Mouse (Mus musculus) neural tube, embryonic 11.5 days (tissue): Measurements from ENCODE around the gene Snrpb. TPM values are rescaled to one million over a fixed set of nuclear protein-coding genes. Genes with fewer than 3 reads are reported as not detected.
A peak's percentile ranks its signal among the peaks of the same experiment; 100 is the strongest.

ENCODE experiments used
- ATAC-seq: fragments of 200-750 bp; cut with Nextera tagmentation; 2 replicates; pipeline ENCODE4 v1.8.0; 2017; ENCODE audit warnings: moderate number of reproducible peaks, mild to moderate bottlenecking, moderate TSS enrichment, moderate library complexity; ENCODE audit not compliant: insufficient read depth, low FRiP score, low TSS enrichment
- DNase-seq: peaks from one replicate; pipeline ENCODE4 v3.0.0-alpha.2; 2015; ENCODE audit warnings: low spot score
- H3K27ac ChIP-seq: fragments of 300-500 bp; sonication (generic); 2 replicates; pipeline ENCODE4 v1.5.1; 2014; ENCODE audit warnings: low read depth, mild to moderate bottlenecking, low read length
- H3K27me3 ChIP-seq: fragments of 300-500 bp; sonication (generic); 2 replicates; pipeline ENCODE4 v1.6.1; 2014; ENCODE audit warnings: mild to moderate bottlenecking, low read length, mixed read lengths; ENCODE audit not compliant: control insufficient read depth, insufficient read depth
- H3K36me3 ChIP-seq: fragments of 300-500 bp; sonication (generic); 2 replicates; pipeline ENCODE4 v1.6.1; 2014; ENCODE audit warnings: mild to moderate bottlenecking, low read length, moderate library complexity, mixed read lengths; ENCODE audit not compliant: control insufficient read depth, insufficient read depth
- H3K4me1 ChIP-seq: fragments of 300-500 bp; sonication (generic); 2 replicates; pipeline ENCODE4 v1.6.1; 2014; ENCODE audit warnings: low read length, mixed read lengths; ENCODE audit not compliant: control insufficient read depth, insufficient read depth
- H3K4me2 ChIP-seq: fragments of 300-500 bp; sonication (generic); 2 replicates; pipeline ENCODE4 v1.6.1; 2014; ENCODE audit warnings: low read depth, mild to moderate bottlenecking, moderate library complexity
- H3K4me3 ChIP-seq: fragments of 300-500 bp; sonication (generic); 2 replicates; pipeline ENCODE4 v1.5.1; 2014; ENCODE audit warnings: low read depth, low read length
- H3K9ac ChIP-seq: fragments of 300-500 bp; sonication (generic); 2 replicates; pipeline ENCODE4 v1.6.1; 2014; ENCODE audit warnings: mild to moderate bottlenecking, low read length
- H3K9me3 ChIP-seq: fragments of 300-500 bp; sonication (generic); 2 replicates; pipeline ENCODE4 v1.6.1; 2016; ENCODE audit warnings: low read length; ENCODE audit not compliant: control insufficient read depth
- WGBS: fragments of 180-500 bp; shearing (Covaris S2); extraction: QIAGEN DNeasy Blood & Tissue Kit; methylation state at CpG from one replicate; pipeline ENCODE4 v1.1.7; 2014; 5-methylcytosine and 5-hydroxymethylcytosine counted together
- polyA plus RNA-seq: library from polyadenylated mRNA; unstranded; fragments of >200 nt; fragmentation: Nextera tagmentation; extraction: Ambion mirVana; gene quantifications from 2 replicates; pipeline ENCODE4 v1.2.1, GENCODE M21; 2014

Snrpb gene
- polyA plus RNA-seq, 1 experiment from 2014 or later: 705 TPM

DNA sequence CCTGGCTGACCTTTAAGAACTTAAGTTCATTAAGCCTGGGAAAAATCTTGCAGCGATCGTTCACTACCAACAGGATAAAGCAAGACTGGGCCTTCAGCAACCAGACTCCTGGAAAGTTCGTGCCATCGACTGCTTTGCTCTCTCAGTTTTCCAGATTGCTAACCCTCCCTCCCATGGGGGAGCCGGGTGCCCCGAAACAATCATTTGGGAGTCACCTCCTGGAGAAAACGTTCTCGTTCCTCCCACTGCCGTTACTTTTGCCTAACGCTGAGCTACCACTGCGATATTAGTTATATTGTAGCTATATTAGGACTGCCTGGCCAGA lies 860 bp downstream of the Snrpb start:
- no peak for ATAC-seq
- peak overlapping the region; percentile 93; the same call in 1 of the 2 replicates for H3K27ac ChIP-seq
- under 1% methylated on average over 11 of the region's 11 CpGs for WGBS
- H3K4me1 ChIP-seq: peaks cover 9% of the 10 kb centered on the region
- H3K9ac ChIP-seq: peak overlapping the region; percentile 99
- DNase-seq: no peak
- H3K36me3 ChIP-seq: peaks cover 11% of the 10 kb centered on the region
- H3K4me3 ChIP-seq: peak overlapping the region; percentile 99
- no peaks in the 10 kb centered on the region for H3K27me3 ChIP-seq
- H3K9me3 ChIP-seq: no peaks in the 10 kb centered on the region
- peak overlapping the region; percentile 50 for H3K4me2 ChIP-seq

DNA sequence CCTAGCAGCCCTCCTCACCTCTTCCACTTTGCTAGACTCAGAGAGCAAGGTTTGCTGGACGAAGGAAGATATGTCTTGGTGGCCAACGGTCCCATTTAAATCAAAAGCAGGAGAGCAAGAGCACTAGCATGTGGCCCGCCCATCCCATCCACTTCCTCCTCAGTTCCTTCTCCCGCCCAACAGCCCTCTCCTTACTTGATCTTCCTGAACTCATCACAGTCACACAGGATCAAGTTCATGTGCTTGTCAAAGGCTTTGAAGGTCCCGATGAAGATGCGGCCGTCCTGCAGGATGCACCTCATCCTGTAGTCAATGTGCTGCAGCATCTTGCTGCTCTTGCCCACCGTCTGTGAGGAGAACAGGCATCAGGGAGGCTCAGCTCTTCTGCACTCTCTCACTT lies 2.4 kb downstream of the Snrpb start:
- DNase-seq: no peak
- Histone ChIP-seq H3K27ac (no peak overlapping the region), H3K4me1 (peaks cover 9% of the 10 kb centered on the region), H3K9ac (peak overlapping the region; percentile 99), H3K4me2 (peak overlapping the region; percentile 50; the same call in 1 of the 2 replicates), H3K9me3 (no peaks in the 10 kb centered on the region), H3K36me3 (peaks cover 19% of the 10 kb centered on the region), H3K4me3 (0 out of 2 replicates have a peak overlapping the region, but pooled peaks have one; percentile 10), H3K27me3 (no peaks in the 10 kb centered on the region)
- no peak for ATAC-seq
- WGBS: 79% methylated on average over 8 of the region's 8 CpGs

DNA sequence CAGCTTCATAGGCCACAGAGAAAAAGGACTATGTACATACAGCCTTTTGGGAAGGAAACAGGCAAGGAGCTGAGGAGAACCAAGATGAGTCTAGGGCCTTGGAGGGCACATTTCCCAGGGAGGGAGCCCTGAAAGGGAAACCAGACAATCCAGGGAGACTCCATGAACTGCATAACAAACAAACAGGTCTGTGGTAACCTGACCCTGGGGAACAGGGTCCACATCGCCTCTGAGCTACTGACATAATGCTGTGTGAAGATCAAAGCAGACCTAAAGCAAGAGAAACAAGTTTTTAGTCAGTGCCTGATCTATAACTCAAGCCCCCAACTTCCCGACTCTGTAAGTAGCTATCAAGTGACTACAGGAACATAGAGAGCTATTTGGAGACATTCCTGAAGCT lies 7.5 kb downstream of the Snrpb start:
- no peak overlapping the region for H3K9ac ChIP-seq
- peaks cover 21% of the 10 kb centered on the region for H3K36me3 ChIP-seq
- ATAC-seq (no peak), DNase-seq (no peak)
- no peaks in the 10 kb centered on the region for H3K4me1 ChIP-seq
- H3K4me3 ChIP-seq: no peak overlapping the region
- no peaks in the 10 kb centered on the region for H3K27me3 ChIP-seq
- H3K27ac ChIP-seq: no peak overlapping the region
- 81% methylated on average over 2 of the region's 2 CpGs for WGBS
- H3K4me2 ChIP-seq: no peak overlapping the region
- no peaks in the 10 kb centered on the region for H3K9me3 ChIP-seq

DNA sequence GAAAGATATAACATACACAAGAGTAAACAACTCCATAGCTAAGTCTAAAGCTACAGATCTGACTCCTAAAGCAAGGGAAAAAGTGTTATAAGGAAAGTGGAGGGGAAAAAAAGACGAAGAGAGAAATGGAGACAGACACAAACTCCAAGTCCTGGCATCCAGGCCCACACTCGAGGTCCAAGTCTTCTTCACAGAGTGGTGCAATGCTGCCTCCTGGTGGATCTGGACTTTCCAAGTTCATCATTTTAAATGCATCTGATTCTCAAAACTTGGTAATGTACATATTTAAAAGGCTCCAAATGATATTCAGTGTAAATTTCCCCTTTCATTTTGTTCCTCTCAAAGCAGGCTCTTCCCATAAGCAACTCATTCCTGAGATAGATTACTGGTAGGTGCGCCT lies 11.3 kb downstream of the Snrpb start:
- peaks cover 5% of the 10 kb centered on the region for H3K36me3 ChIP-seq
- no peaks in the 10 kb centered on the region for H3K9me3 ChIP-seq
- H3K4me3 ChIP-seq: no peak overlapping the region
- H3K4me2 ChIP-seq: no peak overlapping the region
- H3K27me3 ChIP-seq: no peaks in the 10 kb centered on the region
- ATAC-seq: no peak
- H3K9ac ChIP-seq: no peak overlapping the region
- H3K4me1 ChIP-seq: no peaks in the 10 kb centered on the region
- peak; percentile 43 for DNase-seq
- WGBS: 66% methylated on average over 3 of the region's 3 CpGs
- no peak overlapping the region for H3K27ac ChIP-seq

DNA sequence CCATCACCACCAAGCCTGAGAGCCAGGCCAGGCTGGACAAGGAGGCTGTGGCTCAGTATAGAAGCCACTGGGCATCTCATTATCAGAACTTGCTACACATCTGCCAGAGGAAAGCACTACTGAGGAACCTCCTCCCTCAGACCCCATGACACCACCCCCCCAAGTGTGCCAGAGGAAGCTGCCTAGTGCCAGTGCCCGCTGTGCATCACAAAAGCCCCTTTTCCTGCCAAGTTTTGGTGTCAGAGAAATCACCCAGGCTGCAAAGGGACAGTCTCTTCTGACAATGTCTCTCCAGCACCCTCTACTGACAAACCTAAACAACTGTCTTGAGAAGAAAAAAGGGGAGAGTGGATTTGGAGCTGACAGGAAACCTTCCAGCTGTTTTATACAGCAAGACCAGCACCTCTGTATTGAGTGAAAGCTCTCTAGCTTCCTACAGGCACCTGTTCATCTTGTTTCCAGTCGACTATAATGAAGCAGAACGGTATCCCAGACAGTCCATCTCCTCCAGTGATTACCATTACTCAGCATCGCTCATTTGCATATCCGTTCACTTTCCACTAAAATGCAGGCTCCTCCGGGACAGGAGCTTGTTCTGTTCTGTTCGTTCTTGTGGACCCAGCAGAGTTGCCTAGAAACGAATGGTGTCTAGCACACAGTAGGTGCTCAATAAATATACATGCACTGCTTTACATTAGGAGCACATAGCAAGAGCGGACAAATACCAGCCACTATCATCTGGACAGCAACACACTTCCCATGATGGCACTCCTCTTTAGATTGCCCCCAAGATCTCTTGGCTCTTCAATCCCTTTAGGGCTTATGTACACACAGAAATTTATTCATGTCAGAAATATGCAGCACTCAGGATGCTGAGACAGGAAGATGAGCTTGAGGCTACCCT lies 12.6 kb downstream of the Snrpb start:
- WGBS: 67% methylated on average over 9 of the region's 9 CpGs
- no peak overlapping the region for H3K4me3 ChIP-seq
- DNase-seq: peak; percentile 33
- H3K4me2 ChIP-seq: no peak overlapping the region
- H3K27me3 ChIP-seq: no peaks in the 10 kb centered on the region
- 0 out of 2 replicates have a peak, but pooled peaks cover 2% of the 10 kb centered on the region for H3K36me3 ChIP-seq
- no peak overlapping the region for H3K27ac ChIP-seq
- no peaks in the 10 kb centered on the region for H3K9me3 ChIP-seq
- no peak overlapping the region for H3K9ac ChIP-seq
- no peaks in the 10 kb centered on the region for H3K4me1 ChIP-seq
- 0 out of 2 replicates have a peak, but pooled peaks have one; percentile 23 for ATAC-seq

DNA sequence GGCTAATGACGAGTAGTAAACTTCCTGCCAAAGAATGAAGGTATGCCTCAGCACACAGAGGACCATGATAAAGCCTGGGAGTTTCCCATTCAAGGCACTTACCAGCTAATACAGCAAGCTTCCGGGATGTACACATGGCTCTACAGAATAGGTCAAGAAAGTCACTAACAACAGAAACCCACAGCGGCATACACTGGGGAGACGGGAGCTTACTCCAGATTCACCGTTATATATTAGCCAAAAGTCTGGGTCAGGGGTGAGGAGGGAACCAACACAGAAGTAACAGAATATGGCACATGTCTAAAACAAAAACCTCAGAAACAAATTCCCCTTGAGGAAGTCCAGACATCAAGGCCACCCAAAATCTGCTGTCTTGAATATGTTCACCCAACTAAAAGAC lies 16.5 kb downstream of the Snrpb start:
- ATAC-seq (no peak), DNase-seq (no peak)
- no peak overlapping the region for H3K4me3 ChIP-seq
- H3K4me1 ChIP-seq: no peaks in the 10 kb centered on the region
- H3K9me3 ChIP-seq: no peaks in the 10 kb centered on the region
- no peaks in the 10 kb centered on the region for H3K27me3 ChIP-seq
- H3K36me3 ChIP-seq: no peaks in the 10 kb centered on the region
- no peak overlapping the region for H3K9ac ChIP-seq
- H3K4me2 ChIP-seq: no peak overlapping the region
- H3K27ac ChIP-seq: no peak overlapping the region
- 84% methylated on average over 5 of the region's 5 CpGs for WGBS

DNA sequence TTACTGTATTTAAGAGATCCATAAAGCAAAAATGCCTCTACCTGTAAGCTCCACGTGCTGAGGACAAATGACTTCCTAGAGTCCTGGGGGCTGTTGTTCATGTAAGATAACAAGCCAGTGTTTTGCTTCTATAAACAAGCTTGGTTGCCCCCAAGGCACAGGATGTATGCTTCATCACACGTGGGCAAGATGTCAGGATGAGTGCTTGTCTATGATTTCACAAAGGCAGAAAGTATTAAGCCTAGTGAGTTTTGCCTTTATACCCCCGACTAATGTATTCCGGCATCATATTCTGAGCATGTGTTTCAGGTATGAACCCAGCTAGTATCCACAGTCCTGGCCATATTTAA lies 21.1 kb downstream of the Snrpb start:
- Histone ChIP-seq H3K27ac (no peak overlapping the region), H3K4me3 (no peak overlapping the region), H3K27me3 (no peaks in the 10 kb centered on the region), H3K4me1 (no peaks in the 10 kb centered on the region), H3K36me3 (no peaks in the 10 kb centered on the region), H3K9ac (no peak overlapping the region), H3K9me3 (no peaks in the 10 kb centered on the region), H3K4me2 (no peak overlapping the region)
- DNase-seq (no peak), ATAC-seq (no peak)
- 64% methylated on average over 4 of the region's 4 CpGs for WGBS

DNA sequence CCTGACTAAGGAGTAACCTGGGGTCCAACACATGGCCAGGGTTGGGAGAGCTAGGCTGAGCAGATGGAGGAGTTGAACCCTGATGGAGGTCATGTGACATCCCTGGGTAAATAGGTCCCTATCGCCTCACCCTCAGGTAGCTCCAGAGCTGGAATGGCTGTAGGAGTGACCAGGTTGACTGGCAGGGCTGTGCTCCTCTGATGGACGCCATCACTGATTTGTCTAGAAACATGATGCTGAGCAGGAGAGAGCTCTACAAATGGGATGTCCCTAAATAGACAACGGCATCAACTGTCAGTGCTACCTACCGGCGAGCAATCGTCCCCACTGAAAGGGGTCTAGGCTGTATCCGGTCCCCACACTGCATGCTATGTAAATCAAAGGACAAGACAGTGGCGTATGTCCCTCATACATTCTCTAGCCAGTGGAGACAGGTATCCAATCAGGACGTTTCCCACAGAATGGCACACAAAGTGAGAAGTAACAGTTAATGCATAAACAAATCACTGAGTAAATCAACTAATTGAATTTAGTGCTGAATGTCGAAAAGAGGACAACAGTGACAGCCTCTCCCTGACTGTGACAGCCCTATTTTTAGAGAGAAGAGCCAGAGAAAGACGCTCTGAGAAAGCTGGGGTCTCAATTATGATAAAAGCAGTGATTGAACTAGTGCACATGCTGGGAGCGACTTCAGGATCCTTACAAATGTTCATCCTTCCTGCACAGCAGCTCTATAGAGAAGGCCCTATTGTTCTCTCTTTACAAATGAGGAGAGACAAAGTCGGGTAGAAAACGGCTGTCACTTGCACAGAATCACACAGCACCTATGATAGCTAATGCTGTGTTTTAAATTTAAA lies 21.7 kb downstream of the Snrpb start:
- H3K27me3 ChIP-seq: no peaks in the 10 kb centered on the region
- no peak overlapping the region for H3K9ac ChIP-seq
- no peak overlapping the region for H3K4me2 ChIP-seq
- WGBS: 66% methylated on average over 14 of the region's 14 CpGs
- H3K4me1 ChIP-seq: no peaks in the 10 kb centered on the region
- DNase-seq (no peak), ATAC-seq (no peak)
- no peaks in the 10 kb centered on the region for H3K36me3 ChIP-seq
- no peak overlapping the region for H3K4me3 ChIP-seq
- no peak overlapping the region for H3K27ac ChIP-seq
- no peaks in the 10 kb centered on the region for H3K9me3 ChIP-seq
